ENCODE assay signal across 19 mouse cellular contexts in the genomic region with DNA sequence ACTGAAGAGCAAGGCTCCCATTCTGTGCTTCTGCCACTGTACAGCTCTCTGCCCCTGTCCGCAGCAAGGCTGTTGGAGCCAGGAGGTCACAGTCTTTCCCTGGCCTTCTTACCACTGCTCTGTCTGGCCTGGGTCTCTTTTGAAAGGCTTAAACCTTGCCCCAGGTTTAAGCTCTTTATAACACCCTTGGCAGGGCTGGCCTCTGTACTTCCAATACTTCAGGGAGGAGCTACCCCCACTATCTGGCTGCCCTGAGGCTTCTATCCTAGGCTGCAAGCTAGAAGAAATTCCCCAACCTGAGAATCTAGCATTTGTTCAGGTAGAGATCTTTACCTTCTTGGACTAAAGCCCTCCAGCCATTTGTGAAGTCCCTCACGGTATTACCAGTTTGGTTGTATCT. TPM values are rescaled to one million over a fixed set of nuclear protein-coding genes. Genes with fewer than 3 reads are reported as not detected.
DNase-seq lines count a peak whose midpoint lies in the region; ATAC-seq and TF ChIP-seq lines count a peak whose summit lies in the region.
"Had no signal": no experiment of that assay in that cellular context is flagged by ENCODE, and none has a peak within 500 bp of the region (broad histone marks: within the 10 kb centered on the region; RNA-seq: fewer than 3 reads in every experiment).

No protein-coding gene starts in this region.

- 0 out of 2 replicates have a peak overlapping the region, but pooled peaks have one; percentile 40 for H3K9ac ChIP-seq in forebrain, embryonic 12.5 days
- no peak overlapping the region for H3K9ac ChIP-seq in forebrain, postnatal 0 days
- peak overlapping the region; percentile 32 for H3K9ac ChIP-seq in midbrain, embryonic 11.5 days (ENCODE audit: low read length)
- H3K9ac ChIP-seq in midbrain, postnatal 0 days (replicated peaks; ENCODE audit: low read length, poor library complexity, severe bottlenecking), result no peak overlapping the region
- H3K9ac ChIP-seq in hindbrain, postnatal 0 days (replicated peaks; ENCODE audit: low read length), result no peak overlapping the region
- H3K9ac ChIP-seq in midbrain, embryonic 14.5 days (replicated peaks; ENCODE audit: low read length), result no peak overlapping the region
- H3K9ac ChIP-seq in lung, postnatal 0 days (replicated peaks; ENCODE audit: low read depth), result no peak overlapping the region
- H3K9ac ChIP-seq: liver, postnatal 0 days had no signal

- peak overlapping the region; percentile 46 for H3K4me2 ChIP-seq in forebrain, embryonic 12.5 days
- H3K4me2 ChIP-seq in forebrain, postnatal 0 days (ENCODE audit: low read depth), result no peak overlapping the region
- peak overlapping the region; percentile 33 for H3K4me2 ChIP-seq in midbrain, embryonic 11.5 days
- H3K4me2 ChIP-seq in midbrain, postnatal 0 days (ENCODE audit: low read depth, low read length, poor library complexity, severe bottlenecking), result no peak overlapping the region; the same call in 1 of the 2 replicates
- H3K4me2 ChIP-seq in hindbrain, postnatal 0 days (ENCODE audit: low read depth, low read length), result no peak overlapping the region; the same call in 1 of the 2 replicates
- peak overlapping the region; percentile 47; the same call in 1 of the 2 replicates for H3K4me2 ChIP-seq in midbrain, embryonic 14.5 days (ENCODE audit: low read length)
- no peak overlapping the region for H3K4me2 ChIP-seq in lung, postnatal 0 days (replicated peaks; ENCODE audit: low read depth, low read length)

- no peak overlapping the region for H3K4me3 ChIP-seq in forebrain, embryonic 12.5 days (replicated peaks)
- no peak overlapping the region for H3K4me3 ChIP-seq in forebrain, postnatal 0 days (ENCODE audit: low read depth, low read length)
- H3K4me3 ChIP-seq in midbrain, embryonic 11.5 days (ENCODE audit: low read depth, low read length), result no peak overlapping the region
- H3K4me3 ChIP-seq in midbrain, postnatal 0 days (ENCODE audit: low read depth, low read length), result no peak overlapping the region
- no peak overlapping the region for H3K4me3 ChIP-seq in hindbrain, postnatal 0 days (ENCODE audit: low read length)
- no peak overlapping the region for H3K4me3 ChIP-seq in midbrain, embryonic 14.5 days (replicated peaks; ENCODE audit: low read depth, low read length)
- H3K4me3 ChIP-seq in lung, postnatal 0 days (ENCODE audit: low read depth, low read length), result no peak overlapping the region
- H3K4me3 ChIP-seq: erythroblast, embryonic 14.5 days had no signal

- 35% methylated on average over 2 of the region's 2 CpGs for WGBS in forebrain, embryonic 12.5 days
- WGBS in forebrain, postnatal 0 days, result 46% methylated on average over 2 of the region's 2 CpGs
- 7% methylated on average over 2 of the region's 2 CpGs for WGBS in midbrain, embryonic 11.5 days
- WGBS in midbrain, postnatal 0 days, result 33% methylated on average over 2 of the region's 2 CpGs
- 36% methylated on average over 2 of the region's 2 CpGs for WGBS in hindbrain, postnatal 0 days
- 21% methylated on average over 2 of the region's 2 CpGs for WGBS in midbrain, embryonic 14.5 days
- WGBS in lung, postnatal 0 days, result 64% methylated on average over 2 of the region's 2 CpGs

- TF ChIP-seq CTCF in forebrain, postnatal 0 days (IDR thresholded peaks at IDR 0.05; ENCODE audit: low read depth), result no peak
- TF ChIP-seq CTCF in midbrain, postnatal 0 days (IDR thresholded peaks at IDR 0.05), result no peak
- no peak for TF ChIP-seq CTCF in hindbrain, postnatal 0 days (IDR thresholded peaks at IDR 0.05; ENCODE audit: low read depth)
- TF ChIP-seq CTCF in lung, postnatal 0 days (IDR thresholded peaks at IDR 0.05), result no peak

- peaks cover 22% of the 10 kb centered on the region for H3K36me3 ChIP-seq in forebrain, embryonic 12.5 days (replicated peaks)
- no peaks in the 10 kb centered on the region for H3K36me3 ChIP-seq in forebrain, postnatal 0 days (ENCODE audit: insufficient read depth)
- no peaks in the 10 kb centered on the region for H3K36me3 ChIP-seq in midbrain, embryonic 11.5 days (ENCODE audit: control insufficient read depth, insufficient read depth, low read length)
- H3K36me3 ChIP-seq in midbrain, postnatal 0 days (ENCODE audit: insufficient read depth, low read length), result no peaks in the 10 kb centered on the region
- H3K36me3 ChIP-seq in hindbrain, postnatal 0 days (ENCODE audit: insufficient read depth, low read length), result no peaks in the 10 kb centered on the region
- 0 out of 2 replicates have a peak, but pooled peaks cover 5% of the 10 kb centered on the region for H3K36me3 ChIP-seq in midbrain, embryonic 14.5 days (ENCODE audit: control insufficient read depth, insufficient read depth, low read length)
- H3K36me3 ChIP-seq in lung, postnatal 0 days (ENCODE audit: insufficient read depth, low read length), result no peaks in the 10 kb centered on the region

- H3K9me3 ChIP-seq in forebrain, embryonic 12.5 days, result no peaks in the 10 kb centered on the region
- no peaks in the 10 kb centered on the region for H3K9me3 ChIP-seq in forebrain, postnatal 0 days (ENCODE audit: low read length)
- H3K9me3 ChIP-seq in midbrain, embryonic 11.5 days (ENCODE audit: control insufficient read depth, low read length), result no peaks in the 10 kb centered on the region
- H3K9me3 ChIP-seq in midbrain, postnatal 0 days (ENCODE audit: low read length), result no peaks in the 10 kb centered on the region
- H3K9me3 ChIP-seq in hindbrain, postnatal 0 days (ENCODE audit: low read length), result no peaks in the 10 kb centered on the region
- H3K9me3 ChIP-seq in midbrain, embryonic 14.5 days (ENCODE audit: control insufficient read depth, low read length), result no peaks in the 10 kb centered on the region
- H3K9me3 ChIP-seq in lung, postnatal 0 days (ENCODE audit: low read length), result no peaks in the 10 kb centered on the region

- peaks cover 83% of the 10 kb centered on the region for H3K4me1 ChIP-seq in forebrain, embryonic 12.5 days
- H3K4me1 ChIP-seq in forebrain, postnatal 0 days (ENCODE audit: insufficient read depth), result 0 out of 2 replicates have a peak, but pooled peaks cover 3% of the 10 kb centered on the region
- H3K4me1 ChIP-seq in midbrain, embryonic 11.5 days (ENCODE audit: control insufficient read depth, insufficient read depth, low read length), result peaks cover 66% of the 10 kb centered on the region
- peaks cover 12% of the 10 kb centered on the region for H3K4me1 ChIP-seq in midbrain, postnatal 0 days (ENCODE audit: insufficient read depth, low read length)
- H3K4me1 ChIP-seq in hindbrain, postnatal 0 days (ENCODE audit: insufficient read depth, low read length), result peaks cover 31% of the 10 kb centered on the region
- H3K4me1 ChIP-seq in midbrain, embryonic 14.5 days (ENCODE audit: control insufficient read depth, insufficient read depth, low read length), result peaks cover 56% of the 10 kb centered on the region
- peaks cover 7% of the 10 kb centered on the region; the same call in 1 of the 2 replicates for H3K4me1 ChIP-seq in lung, postnatal 0 days (ENCODE audit: insufficient read depth, low read depth, low read length)

- H3K27me3 ChIP-seq in forebrain, embryonic 12.5 days, result peaks cover 33% of the 10 kb centered on the region
- H3K27me3 ChIP-seq in forebrain, postnatal 0 days (ENCODE audit: insufficient read depth, low read length), result no peaks in the 10 kb centered on the region
- peaks cover 19% of the 10 kb centered on the region; the same call in 1 of the 2 replicates for H3K27me3 ChIP-seq in midbrain, embryonic 11.5 days (ENCODE audit: control insufficient read depth, insufficient read depth, low read length)
- H3K27me3 ChIP-seq in midbrain, postnatal 0 days (ENCODE audit: insufficient read depth, low read length), result peaks cover 3% of the 10 kb centered on the region; the same call in 1 of the 2 replicates
- H3K27me3 ChIP-seq in hindbrain, postnatal 0 days (ENCODE audit: insufficient read depth, low read length), result no peaks in the 10 kb centered on the region; the same call in 1 of the 2 replicates
- H3K27me3 ChIP-seq in midbrain, embryonic 14.5 days (ENCODE audit: control insufficient read depth, insufficient read depth, low read length), result peaks cover 7% of the 10 kb centered on the region; the same call in 1 of the 2 replicates
- H3K27me3 ChIP-seq in lung, postnatal 0 days (replicated peaks; ENCODE audit: insufficient read depth, low read length), result peaks cover 44% of the 10 kb centered on the region

- peak overlapping the region; percentile 61 for H3K27ac ChIP-seq in forebrain, embryonic 12.5 days
- H3K27ac ChIP-seq in forebrain, postnatal 0 days (ENCODE audit: low read depth, low read length), result no peak overlapping the region
- peak overlapping the region; percentile 68 for H3K27ac ChIP-seq in midbrain, embryonic 11.5 days (ENCODE audit: low read depth, low read length)
- H3K27ac ChIP-seq in midbrain, postnatal 0 days (ENCODE audit: low read depth, low read length), result no peak overlapping the region; the same call in 1 of the 2 replicates
- H3K27ac ChIP-seq in hindbrain, postnatal 0 days, result peak overlapping the region; percentile 32; the same call in 1 of the 2 replicates
- H3K27ac ChIP-seq in midbrain, embryonic 14.5 days (replicated peaks; ENCODE audit: low read depth, low read length), result peak overlapping the region; percentile 74; the same call in 1 of the 2 replicates
- no peak overlapping the region for H3K27ac ChIP-seq in lung, postnatal 0 days (ENCODE audit: low read length)

- DNase-seq in forebrain, postnatal 0 days, result no peak
- peak; percentile 90 for DNase-seq in midbrain, embryonic 11.5 days (ENCODE audit: low spot score, missing footprints)
- DNase-seq in midbrain, postnatal 0 days (ENCODE audit: low spot score), result no peak
- no peak for DNase-seq in hindbrain, postnatal 0 days (ENCODE audit: low spot score)
- DNase-seq in midbrain, embryonic 14.5 days, result no peak
- no peak for DNase-seq in lung, postnatal 0 days (ENCODE audit: low spot score)
- DNase-seq: heart, adult 18-20 months; heart, postnatal 10 days; kidney, adult 18-20 months; liver, postnatal 0 days; lung, postnatal 36 days; right cerebral cortex, postnatal 25 days; thymus, adult 18-20 months had no signal

- no peak for TF ChIP-seq EP300 in lung, postnatal 0 days (IDR thresholded peaks at IDR 0.05)

- ATAC-seq in forebrain, embryonic 12.5 days (ENCODE audit: low FRiP score), result no peak
- ATAC-seq in forebrain, postnatal 0 days, result no peak
- ATAC-seq in midbrain, embryonic 11.5 days (ENCODE audit: low FRiP score), result no peak
- no peak for ATAC-seq in midbrain, postnatal 0 days (ENCODE audit: low FRiP score)
- no peak for ATAC-seq in hindbrain, postnatal 0 days
- no peak for ATAC-seq in midbrain, embryonic 14.5 days (ENCODE audit: low FRiP score, low TSS enrichment)
- no peak for ATAC-seq in megakaryocyte, adult 5-6 weeks (ENCODE audit: poor library complexity, severe bottlenecking)
- ATAC-seq in lung, postnatal 0 days, result no peak
- ATAC-seq: activated CD4-positive, CD25-positive, alpha-beta regulatory T cell, adult 4 months; liver, postnatal 0 days had no signal

RNA-seq across cellular contexts. Expression of a gene that starts 4.0 kb away (rescaled TPM):
- polyA plus RNA-seq in forebrain, embryonic 12.5 days (2016; fragmentation: Nextera tagmentation; extraction: Ambion mirVana), result 8.0 and 8.3 TPM in 2 replicates
- total RNA-seq in forebrain, postnatal 0 days (2014; rRNA removed), result 1.0 and 2.0 TPM in 2 replicates
- 2.0 and 2.5 TPM in 2 replicates for polyA plus RNA-seq in forebrain, postnatal 0 days (2015; fragmentation: Nextera tagmentation; extraction: Ambion mirVana)
- polyA plus RNA-seq in midbrain, embryonic 11.5 days (2014; fragmentation: Nextera tagmentation; extraction: Ambion mirVana), result 3.7 and 4.5 TPM in 2 replicates
- total RNA-seq in midbrain, postnatal 0 days (2014; rRNA removed), result 3.3 and 4.3 TPM in 2 replicates
- polyA plus RNA-seq in midbrain, postnatal 0 days (2015; fragmentation: Nextera tagmentation; extraction: Ambion mirVana), result 2.6 and 3.8 TPM in 2 replicates
- 3.2 and 6.3 TPM in 2 replicates for total RNA-seq in hindbrain, postnatal 0 days (2014; rRNA removed)
- 4.3 and 4.9 TPM in 2 replicates for polyA plus RNA-seq in hindbrain, postnatal 0 days (2015; fragmentation: Nextera tagmentation; extraction: Ambion mirVana)
- 6.0 and 6.5 TPM in 2 replicates for polyA plus RNA-seq in midbrain, embryonic 14.5 days (2014; fragmentation: Nextera tagmentation; extraction: Ambion mirVana)
- total RNA-seq in megakaryocyte, adult 5-6 weeks (2015), result not detected in 2 replicates
- total RNA-seq in megakaryocyte, adult 5-6 weeks (2017), result not detected in 2 replicates
- polyA plus RNA-seq in lung, postnatal 0 days (2015; fragmentation: Nextera tagmentation; extraction: Ambion mirVana), result not detected in 2 replicates
- total RNA-seq: adrenal gland, postnatal 4 days; heart, adult 18-20 months; heart, postnatal 10 days had no signal
- polyA plus RNA-seq: activated CD4-positive, CD25-positive, alpha-beta regulatory T cell, adult 4 months; erythroblast, embryonic 14.5 days; limb, embryonic 14.5 days; liver, postnatal 0 days had no signal

RNA-seq across cellular contexts. Expression of a gene that starts 4.9 kb away (rescaled TPM):
- 22.5 and 24.7 TPM in 2 replicates for polyA plus RNA-seq in forebrain, embryonic 12.5 days (2016; fragmentation: Nextera tagmentation; extraction: Ambion mirVana)
- 10.4 and 10.5 TPM in 2 replicates for total RNA-seq in forebrain, postnatal 0 days (2014; rRNA removed)
- 5.5 and 7.2 TPM in 2 replicates for polyA plus RNA-seq in forebrain, postnatal 0 days (2015; fragmentation: Nextera tagmentation; extraction: Ambion mirVana)
- polyA plus RNA-seq in midbrain, embryonic 11.5 days (2014; fragmentation: Nextera tagmentation; extraction: Ambion mirVana), result 14.3 and 15.3 TPM in 2 replicates
- total RNA-seq in midbrain, postnatal 0 days (2014; rRNA removed), result 18.1 and 20.6 TPM in 2 replicates
- 8.9 and 9.9 TPM in 2 replicates for polyA plus RNA-seq in midbrain, postnatal 0 days (2015; fragmentation: Nextera tagmentation; extraction: Ambion mirVana)
- 26.7 and 26.9 TPM in 2 replicates for total RNA-seq in hindbrain, postnatal 0 days (2014; rRNA removed)
- polyA plus RNA-seq in hindbrain, postnatal 0 days (2015; fragmentation: Nextera tagmentation; extraction: Ambion mirVana), result 9.5 and 9.7 TPM in 2 replicates
- 14.3 and 17.2 TPM in 2 replicates for polyA plus RNA-seq in midbrain, embryonic 14.5 days (2014; fragmentation: Nextera tagmentation; extraction: Ambion mirVana)
- total RNA-seq in megakaryocyte, adult 5-6 weeks (2015), result not detected in 2 replicates
- total RNA-seq in megakaryocyte, adult 5-6 weeks (2017), result not detected in 2 replicates
- polyA plus RNA-seq in lung, postnatal 0 days (2015; fragmentation: Nextera tagmentation; extraction: Ambion mirVana), result 0.04 and 0.05 TPM in 2 replicates
- polyA plus RNA-seq: activated CD4-positive, CD25-positive, alpha-beta regulatory T cell, adult 4 months; erythroblast, embryonic 14.5 days had no signal

RNA-seq across cellular contexts. Expression of a gene that starts 36.5 kb away (rescaled TPM):
- 237 and 241 TPM in 2 replicates for polyA plus RNA-seq in forebrain, embryonic 12.5 days (2016; fragmentation: Nextera tagmentation; extraction: Ambion mirVana)
- 12.3 and 14.3 TPM in 2 replicates for total RNA-seq in forebrain, postnatal 0 days (2014; rRNA removed)
- polyA plus RNA-seq in forebrain, postnatal 0 days (2015; fragmentation: Nextera tagmentation; extraction: Ambion mirVana), result 26.8 and 34.1 TPM in 2 replicates
- polyA plus RNA-seq in midbrain, embryonic 11.5 days (2014; fragmentation: Nextera tagmentation; extraction: Ambion mirVana), result 268 and 278 TPM in 2 replicates
- total RNA-seq in midbrain, postnatal 0 days (2014; rRNA removed), result 9.1 and 11.3 TPM in 2 replicates
- polyA plus RNA-seq in midbrain, postnatal 0 days (2015; fragmentation: Nextera tagmentation; extraction: Ambion mirVana), result 17.8 and 21.2 TPM in 2 replicates
- total RNA-seq in hindbrain, postnatal 0 days (2014; rRNA removed), result 8.3 and 15.4 TPM in 2 replicates
- 35.2 and 36.2 TPM in 2 replicates for polyA plus RNA-seq in hindbrain, postnatal 0 days (2015; fragmentation: Nextera tagmentation; extraction: Ambion mirVana)
- polyA plus RNA-seq in midbrain, embryonic 14.5 days (2014; fragmentation: Nextera tagmentation; extraction: Ambion mirVana), result 45.2 and 63.6 TPM in 2 replicates
- 123 and 146 TPM in 2 replicates for total RNA-seq in megakaryocyte, adult 5-6 weeks (2015)
- 91.0 and 114 TPM in 2 replicates for total RNA-seq in megakaryocyte, adult 5-6 weeks (2017)
- polyA plus RNA-seq in lung, postnatal 0 days (2015; fragmentation: Nextera tagmentation; extraction: Ambion mirVana), result 37.3 and 38.9 TPM in 2 replicates

RNA-seq across cellular contexts. Expression of a gene that starts 45.1 kb away (rescaled TPM):
- 86.8 and 94.8 TPM in 2 replicates for polyA plus RNA-seq in forebrain, embryonic 12.5 days (2016; fragmentation: Nextera tagmentation; extraction: Ambion mirVana)
- 50.3 and 57.9 TPM in 2 replicates for total RNA-seq in forebrain, postnatal 0 days (2014; rRNA removed)
- polyA plus RNA-seq in forebrain, postnatal 0 days (2015; fragmentation: Nextera tagmentation; extraction: Ambion mirVana), result 45.9 and 56.1 TPM in 2 replicates
- 75.1 and 87.0 TPM in 2 replicates for polyA plus RNA-seq in midbrain, embryonic 11.5 days (2014; fragmentation: Nextera tagmentation; extraction: Ambion mirVana)
- total RNA-seq in midbrain, postnatal 0 days (2014; rRNA removed), result 42.3 and 54.1 TPM in 2 replicates
- polyA plus RNA-seq in midbrain, postnatal 0 days (2015; fragmentation: Nextera tagmentation; extraction: Ambion mirVana), result 58.7 and 59.8 TPM in 2 replicates
- 50.1 and 50.4 TPM in 2 replicates for total RNA-seq in hindbrain, postnatal 0 days (2014; rRNA removed)
- 68.0 and 79.1 TPM in 2 replicates for polyA plus RNA-seq in hindbrain, postnatal 0 days (2015; fragmentation: Nextera tagmentation; extraction: Ambion mirVana)
- polyA plus RNA-seq in midbrain, embryonic 14.5 days (2014; fragmentation: Nextera tagmentation; extraction: Ambion mirVana), result 50.4 and 61.7 TPM in 2 replicates
- total RNA-seq in megakaryocyte, adult 5-6 weeks (2015), result 45.5 and 46.4 TPM in 2 replicates
- 119 and 133 TPM in 2 replicates for total RNA-seq in megakaryocyte, adult 5-6 weeks (2017)
- polyA plus RNA-seq in lung, postnatal 0 days (2015; fragmentation: Nextera tagmentation; extraction: Ambion mirVana), result 107 and 110 TPM in 2 replicates

RNA-seq across cellular contexts. Expression of a gene that starts 45.1 kb away (rescaled TPM):
- polyA plus RNA-seq in forebrain, embryonic 12.5 days (2016; fragmentation: Nextera tagmentation; extraction: Ambion mirVana), result 84.0 and 88.9 TPM in 2 replicates
- total RNA-seq in forebrain, postnatal 0 days (2014; rRNA removed), result 54.4 and 59.3 TPM in 2 replicates
- polyA plus RNA-seq in forebrain, postnatal 0 days (2015; fragmentation: Nextera tagmentation; extraction: Ambion mirVana), result 43.2 and 46.2 TPM in 2 replicates
- 107 and 114 TPM in 2 replicates for polyA plus RNA-seq in midbrain, embryonic 11.5 days (2014; fragmentation: Nextera tagmentation; extraction: Ambion mirVana)
- 49.9 and 56.8 TPM in 2 replicates for total RNA-seq in midbrain, postnatal 0 days (2014; rRNA removed)
- 41.1 and 47.0 TPM in 2 replicates for polyA plus RNA-seq in midbrain, postnatal 0 days (2015; fragmentation: Nextera tagmentation; extraction: Ambion mirVana)
- total RNA-seq in hindbrain, postnatal 0 days (2014; rRNA removed), result 56.8 and 68.3 TPM in 2 replicates
- polyA plus RNA-seq in hindbrain, postnatal 0 days (2015; fragmentation: Nextera tagmentation; extraction: Ambion mirVana), result 59.9 and 67.5 TPM in 2 replicates
- 46.2 and 57.0 TPM in 2 replicates for polyA plus RNA-seq in midbrain, embryonic 14.5 days (2014; fragmentation: Nextera tagmentation; extraction: Ambion mirVana)
- total RNA-seq in megakaryocyte, adult 5-6 weeks (2015), result 44.1 and 50.8 TPM in 2 replicates
- total RNA-seq in megakaryocyte, adult 5-6 weeks (2017), result 56.8 and 66.5 TPM in 2 replicates
- 104 and 107 TPM in 2 replicates for polyA plus RNA-seq in lung, postnatal 0 days (2015; fragmentation: Nextera tagmentation; extraction: Ambion mirVana)

Comparison
In these comparisons a context has a peak if more than half of its experiments do, and no peak if none do; other contexts are left out.
1. H3K27ac ChIP-seq: peak in forebrain, embryonic 12.5 days (single experiment), midbrain, embryonic 11.5 days (single experiment), hindbrain, postnatal 0 days (single experiment) and midbrain, embryonic 14.5 days (single experiment); none in forebrain, postnatal 0 days (single experiment), midbrain, postnatal 0 days (single experiment) and lung, postnatal 0 days (single experiment).
2. H3K4me2 ChIP-seq: peak in forebrain, embryonic 12.5 days (single experiment), midbrain, embryonic 11.5 days (single experiment) and midbrain, embryonic 14.5 days (single experiment); none in forebrain, postnatal 0 days (single experiment), midbrain, postnatal 0 days (single experiment), hindbrain, postnatal 0 days (single experiment) and lung, postnatal 0 days (single experiment).
3. H3K9ac ChIP-seq: peak in forebrain, embryonic 12.5 days (single experiment) and midbrain, embryonic 11.5 days (single experiment); none in forebrain, postnatal 0 days (single experiment), midbrain, postnatal 0 days (single experiment), hindbrain, postnatal 0 days (single experiment), midbrain, embryonic 14.5 days (single experiment) and lung, postnatal 0 days (single experiment).